Mouse (Mus musculus) lung, adult 2 months (tissue): ENCODE data around the gene Slc46a3. TPM values are rescaled to one million over a fixed set of nuclear protein-coding genes. Genes with fewer than 3 reads are reported as not detected.

Experiments
- DNase-seq: peaks from one replicate; pipeline ENCODE4 v3.0.0; 2022
- H3K4me1 ChIP-seq: fragments of 200-500 bp; 2 replicates; pipeline ENCODE4 v1.6.1; 2011; ENCODE audit warnings: low read length; ENCODE audit not compliant: control insufficient read depth, insufficient read depth
- H3K4me3 ChIP-seq: fragments of 200-500 bp; replicated peaks from 2 replicates; pipeline ENCODE3; 2011; ENCODE audit warnings: low read depth, mild to moderate bottlenecking, control low read depth, low read length; ENCODE audit errors: extremely low read depth
- CTCF ChIP-seq: fragments of 200-500 bp; IDR thresholded peaks from 2 replicates; pipeline ENCODE4 v1.5.1; 2011; ENCODE audit warnings: mild to moderate bottlenecking, low read length, control low read depth; ENCODE audit not compliant: insufficient read depth
- POLR2A ChIP-seq: fragments of 200-500 bp; IDR thresholded peaks from 2 replicates; pipeline ENCODE4 v1.6.1; 2011; ENCODE audit warnings: low read depth, mild to moderate bottlenecking, control low read depth, low read length, borderline replicate concordance; ENCODE audit errors: extremely low read depth
- WGBS: fragments of 180-500 bp; shearing (Covaris S2); methylation state at CpG from one replicate; pipeline ENCODE4 v1.1.7; 2018; 5-methylcytosine and 5-hydroxymethylcytosine counted together
- polyA plus RNA-seq: library from polyadenylated mRNA; depleted of rRNA; stranded (reverse); fragments of >200 nt; gene quantifications from 2 replicates; pipeline ENCODE4 v1.2.3, GENCODE M21; 2012; rRNA removed

Gene Slc46a3
- polyA plus RNA-seq, 1 experiment, result 46.5 TPM

GRCm38 (mm10) chr5:147847361-147847760 lies 47.3 kb downstream of the Slc46a3 start:
- WGBS, result 50% methylated on average over 5 of the region's 5 CpGs
- no peak for TF ChIP-seq CTCF
- no peak for TF ChIP-seq POLR2A
- Histone ChIP-seq H3K4me3 (no peak overlapping the region), H3K4me1 (no peaks in the 10 kb centered on the region)
- DNase-seq, result no peak

- H3K4me1 ChIP-seq, result no peaks in the 10 kb centered on the region
- H3K4me3 ChIP-seq, result no peak overlapping the region
- TF ChIP-seq CTCF, result no peak
- TF ChIP-seq POLR2A, result no peak
- 56% methylated on average over 3 of the region's 3 CpGs for WGBS
- DNase-seq, result no peak
These were observed 49.3 kb downstream of the Slc46a3 start for GRCm38 (mm10) chr5:147845319-147845718.

GRCm38 (mm10) chr5:147843340-147843739 lies 51.3 kb downstream of the Slc46a3 start:
- no peak for DNase-seq
- WGBS, result 45% methylated on average over 7 of the region's 7 CpGs
- TF ChIP-seq CTCF (no peak), POLR2A (no peak)
- no peaks in the 10 kb centered on the region for H3K4me1 ChIP-seq
- H3K4me3 ChIP-seq, result no peak overlapping the region

GRCm38 (mm10) chr5:147839418-147839817 lies 55.2 kb downstream of the Slc46a3 start:
- TF ChIP-seq CTCF (no peak), POLR2A (no peak)
- no peak overlapping the region for H3K4me3 ChIP-seq
- no peak for DNase-seq
- 76% methylated on average over 12 of the region's 12 CpGs for WGBS
- H3K4me1 ChIP-seq, result no peaks in the 10 kb centered on the region

- peaks cover 2% of the 10 kb centered on the region; the same call in 1 of the 2 replicates for H3K4me1 ChIP-seq
These were observed 59.6 kb downstream of the Slc46a3 start for GRCm38 (mm10) chr5:147834841-147835500.

DNA sequence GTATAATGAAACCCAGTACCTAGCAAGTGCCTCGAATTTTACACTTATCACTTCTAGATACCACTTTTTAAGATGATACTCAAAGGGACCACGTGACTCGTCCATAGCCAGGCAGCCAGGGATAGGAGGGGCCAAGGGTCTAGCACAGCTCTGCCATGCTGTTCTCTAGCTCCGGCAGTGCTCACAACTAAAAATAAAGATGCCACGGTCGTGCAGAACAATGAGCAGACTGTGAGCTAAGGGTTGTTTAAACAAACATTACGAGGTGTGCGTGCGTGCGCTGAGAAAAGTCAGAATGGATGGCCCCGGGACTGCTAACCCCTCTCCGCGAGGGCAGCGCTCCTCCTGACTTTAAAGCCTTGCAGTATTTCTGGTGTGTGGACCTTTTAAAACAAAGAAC lies 61.8 kb downstream of the Slc46a3 start:
- WGBS, result 15% methylated on average over 14 of the region's 14 CpGs
- no peak for DNase-seq
- TF ChIP-seq POLR2A, result no peak
- TF ChIP-seq CTCF, result no peak
- peaks cover 2% of the 10 kb centered on the region; the same call in 1 of the 2 replicates for H3K4me1 ChIP-seq
- H3K4me3 ChIP-seq, result no peak overlapping the region

More at GRCm38 (mm10) chr5:147834841-147835500, 59.6 kb downstream of the Slc46a3 start:
- no peak overlapping the region for H3K4me3 ChIP-seq
- 25% methylated on average over 17 of the region's 17 CpGs for WGBS
- DNase-seq, result no peak
- no peak for TF ChIP-seq POLR2A
- no peak for TF ChIP-seq CTCF

DNA sequence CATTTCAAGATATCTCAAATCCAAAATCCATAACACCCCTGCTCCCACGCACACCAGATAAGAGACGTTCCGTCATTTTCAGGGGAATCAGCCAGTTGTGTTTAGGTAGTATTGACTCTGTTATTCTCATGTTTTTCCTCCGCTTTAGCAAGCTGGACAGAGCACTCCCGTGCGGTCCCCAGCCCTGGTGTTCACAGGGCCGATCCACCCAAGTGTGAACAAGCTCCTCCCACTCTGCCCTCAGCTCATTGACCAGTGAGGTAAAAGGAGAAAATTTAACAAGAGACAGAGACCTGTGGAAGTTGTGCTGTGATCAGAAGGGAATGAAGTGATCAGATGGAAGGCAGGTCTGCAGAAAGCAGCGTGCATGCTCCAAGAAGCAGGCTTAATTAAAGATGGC lies 65.8 kb downstream of the Slc46a3 start:
- DNase-seq, result no peak
- Histone ChIP-seq H3K4me1 (peaks cover 2% of the 10 kb centered on the region; the same call in 1 of the 2 replicates), H3K4me3 (no peak overlapping the region)
- 85% methylated on average over 8 of the region's 8 CpGs for WGBS
- TF ChIP-seq POLR2A (no peak), CTCF (no peak)

Other genes with a start within 250 kb of the Slc46a3 start
- gene Flt1, start 168.8 kb downstream of the Slc46a3 start, polyA plus RNA-seq, result 32.5 and 33.3 TPM in 2 replicates
- gene Pomp, start 34.4 kb downstream of the Slc46a3 start, polyA plus RNA-seq, result 33.9 and 47.1 TPM in 2 replicates
- 4.7 and 6.1 TPM in 2 replicates for gene Mtus2, start 62.5 kb upstream of the Slc46a3 start, polyA plus RNA-seq